Comparison of ENCODE assay signal across 9 mouse cellular contexts in the genomic region with DNA sequence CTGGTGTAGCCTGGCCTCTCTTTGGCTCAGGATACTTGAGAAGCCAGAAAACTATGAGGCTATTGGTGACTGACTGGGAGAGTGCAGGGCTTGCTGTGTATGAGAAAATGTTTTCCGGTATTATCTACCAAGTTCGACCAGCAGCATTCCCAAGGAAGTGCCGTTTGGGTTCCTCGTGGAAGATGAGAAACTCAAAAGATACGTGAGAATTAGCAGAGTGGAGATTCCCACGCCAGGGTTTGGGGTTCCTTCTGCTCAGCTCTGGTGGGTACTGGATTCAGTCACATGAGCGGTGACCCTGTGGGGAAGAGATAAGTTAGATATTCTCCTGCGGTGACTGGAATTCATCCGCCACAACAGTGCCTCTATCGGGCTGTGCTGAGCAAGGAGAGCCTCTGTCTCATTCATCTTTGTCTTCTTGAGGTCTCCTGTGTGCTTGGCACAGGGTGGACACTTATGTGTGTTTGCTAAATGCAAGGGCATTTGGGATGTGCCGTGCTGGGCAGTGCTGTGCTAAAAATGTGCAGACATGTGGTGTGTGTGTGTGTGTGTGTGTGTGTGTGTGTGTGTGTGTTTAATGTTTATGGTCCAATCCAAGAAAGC. TPM values are rescaled to one million over a fixed set of nuclear protein-coding genes. Genes with fewer than 3 reads are reported as not detected.
A peak's percentile ranks its signal among the peaks of the same experiment; 100 is the strongest.
DNase-seq lines count a peak whose midpoint lies in the region; ATAC-seq lines count a peak whose summit lies in the region.
"Had no signal": no experiment of that assay in that cellular context is flagged by ENCODE, and none has a peak within 500 bp of the region (broad histone marks: within the 10 kb centered on the region; RNA-seq: fewer than 3 reads in every experiment).

No protein-coding gene starts in this region.

- peak; percentile 44 for DNase-seq in embryo, embryonic 10 days (ENCODE audit: low spot score)
- DNase-seq in embryo, embryonic 9.5 days (ENCODE audit: extremely low spot score): no peak
- DNase-seq in cerebellum, postnatal 36 days: peak; percentile 33 to 56
- DNase-seq in midbrain, embryonic 14.5 days: peak; percentile 71
- no peak for DNase-seq in layer of hippocampus, postnatal 14 days (ENCODE audit: low spot score in 2 of 2)
- DNase-seq in spleen, postnatal 36 days (ENCODE audit: low spot score in 2 of 2): no peak

- peaks cover 42% of the 10 kb centered on the region for H3K4me1 ChIP-seq in hindbrain, embryonic 15.5 days (replicated peaks)
- H3K4me1 ChIP-seq in midbrain, embryonic 14.5 days (ENCODE audit: control insufficient read depth, insufficient read depth, low read length): peaks cover 35% of the 10 kb centered on the region

- WGBS in hindbrain, embryonic 15.5 days: 11% methylated on average over 11 of the region's 11 CpGs
- WGBS in midbrain, embryonic 14.5 days: 37% methylated on average over 11 of the region's 11 CpGs

- 0 out of 2 replicates have a peak, but pooled peaks cover 3% of the 10 kb centered on the region for H3K36me3 ChIP-seq in hindbrain, embryonic 15.5 days
- H3K36me3 ChIP-seq in midbrain, embryonic 14.5 days (ENCODE audit: control insufficient read depth, insufficient read depth, low read length): peaks cover 23% of the 10 kb centered on the region; the same call in 1 of the 2 replicates

- peak overlapping the region; percentile 91 for H3K9ac ChIP-seq in hindbrain, embryonic 15.5 days
- H3K9ac ChIP-seq in midbrain, embryonic 14.5 days (replicated peaks; ENCODE audit: low read length): peak overlapping the region; percentile 99

- no peaks in the 10 kb centered on the region for H3K27me3 ChIP-seq in hindbrain, embryonic 15.5 days
- H3K27me3 ChIP-seq in midbrain, embryonic 14.5 days (ENCODE audit: control insufficient read depth, insufficient read depth, low read length): no peaks in the 10 kb centered on the region

- H3K4me3 ChIP-seq in hindbrain, embryonic 15.5 days: peak overlapping the region; percentile 84
- peak overlapping the region; percentile 99 for H3K4me3 ChIP-seq in midbrain, embryonic 14.5 days (replicated peaks; ENCODE audit: low read depth, low read length)
- H3K4me3 ChIP-seq: erythroblast, embryonic 14.5 days had no signal

- peak; percentile 46 for ATAC-seq in hindbrain, embryonic 15.5 days (ENCODE audit: low FRiP score, low read depth)
- ATAC-seq in midbrain, embryonic 14.5 days (ENCODE audit: low FRiP score, low TSS enrichment): 0 out of 2 replicates have a peak, but pooled peaks have one; percentile 37
- no peak for ATAC-seq in activated CD4-positive, CD25-positive, alpha-beta regulatory T cell, adult 4 months

- no peaks in the 10 kb centered on the region for H3K9me3 ChIP-seq in hindbrain, embryonic 15.5 days
- no peaks in the 10 kb centered on the region for H3K9me3 ChIP-seq in midbrain, embryonic 14.5 days (ENCODE audit: control insufficient read depth, low read length)

- H3K4me2 ChIP-seq in hindbrain, embryonic 15.5 days: peak overlapping the region; percentile 80
- peak overlapping the region; percentile 95 for H3K4me2 ChIP-seq in midbrain, embryonic 14.5 days (ENCODE audit: low read length)

- peak overlapping the region; percentile 94 for H3K27ac ChIP-seq in hindbrain, embryonic 15.5 days (replicated peaks)
- peak overlapping the region; percentile 97 for H3K27ac ChIP-seq in midbrain, embryonic 14.5 days (replicated peaks; ENCODE audit: low read depth, low read length)

RNA-seq across cellular contexts. Expression of a gene that starts 2.2 kb away (rescaled TPM):
- 35.0 and 38.0 TPM in 2 replicates for polyA plus RNA-seq in hindbrain, embryonic 15.5 days (2015; fragmentation: Nextera tagmentation; extraction: Ambion mirVana)
- 32.0 and 34.0 TPM in 2 replicates for polyA plus RNA-seq in midbrain, embryonic 14.5 days (2014; fragmentation: Nextera tagmentation; extraction: Ambion mirVana)
- 10 to 100 TPM; 65.2 to 77.4 TPM for total RNA-seq in layer of hippocampus, postnatal 14 days (2021)
- polyA plus RNA-seq in activated CD4-positive, CD25-positive, alpha-beta regulatory T cell, adult 4 months (2017; shearing (Covaris generic)): under 1 TPM in 1 of 2 experiments, not detected in 1; 0.17 TPM
- polyA plus RNA-seq: erythroblast, embryonic 14.5 days had no signal

RNA-seq across cellular contexts. Expression of a gene that starts 45.6 kb away (rescaled TPM):
- polyA plus RNA-seq in hindbrain, embryonic 15.5 days (2015; fragmentation: Nextera tagmentation; extraction: Ambion mirVana): 11.4 and 12.0 TPM in 2 replicates
- 11.3 and 11.5 TPM in 2 replicates for polyA plus RNA-seq in midbrain, embryonic 14.5 days (2014; fragmentation: Nextera tagmentation; extraction: Ambion mirVana)
- total RNA-seq in layer of hippocampus, postnatal 14 days (2021): 1 to 10 TPM; 5.9 to 6.2 TPM
- 1 to 10 TPM; 4.0 to 5.7 TPM for polyA plus RNA-seq in activated CD4-positive, CD25-positive, alpha-beta regulatory T cell, adult 4 months (2017; shearing (Covaris generic))

RNA-seq across cellular contexts. Expression of a gene that starts 53.5 kb away (rescaled TPM):
- not detected in 2 replicates for polyA plus RNA-seq in hindbrain, embryonic 15.5 days (2015; fragmentation: Nextera tagmentation; extraction: Ambion mirVana)
- polyA plus RNA-seq in midbrain, embryonic 14.5 days (2014; fragmentation: Nextera tagmentation; extraction: Ambion mirVana): not detected in 2 replicates
- not detected for total RNA-seq in layer of hippocampus, postnatal 14 days (2021)
- not detected for polyA plus RNA-seq in activated CD4-positive, CD25-positive, alpha-beta regulatory T cell, adult 4 months (2017; shearing (Covaris generic))
- polyA plus RNA-seq: erythroblast, embryonic 14.5 days had no signal

Comparison
In these comparisons a context has a peak if more than half of its experiments do, and no peak if none do; other contexts are left out.
1. DNase-seq: peak in embryo, embryonic 10 days (single experiment), cerebellum, postnatal 36 days (2 of 2) and midbrain, embryonic 14.5 days (single experiment); none in embryo, embryonic 9.5 days (single experiment), layer of hippocampus, postnatal 14 days (0 of 2) and spleen, postnatal 36 days (0 of 2).
2. RNA of a gene that starts 2.2 kb away (polyA plus RNA-seq): 35.0 to 38.0 TPM in hindbrain, embryonic 15.5 days and 32.0 to 34.0 TPM in midbrain, embryonic 14.5 days; 0.17 TPM in activated CD4-positive, CD25-positive, alpha-beta regulatory T cell, adult 4 months; every median in the first group is over 10 times any median in the second.